Mouse (Mus musculus) thymus, postnatal 0 days (tissue): Measurements from ENCODE around the gene Phf3. TPM values are rescaled to one million over a fixed set of nuclear protein-coding genes. Genes with fewer than 3 reads are reported as not detected.
"Not testable (repeated sequence)": the region's sequence is repeated elsewhere in the genome, so short reads cannot be mapped to it uniquely, and the experiment has no call there.

ENCODE experiments used
- DNase-seq: peaks from one replicate; pipeline ENCODE4 v3.0.0-alpha.2; 2015; ENCODE audit warnings: low spot score
- polyA plus RNA-seq: library from polyadenylated mRNA; unstranded; fragments of >200 nt; fragmentation: Nextera tagmentation; extraction: Ambion mirVana; gene quantifications from 2 replicates; pipeline ENCODE4 v1.2.1, GENCODE M21; 2015

The Phf3 gene
- polyA plus RNA-seq, 1 experiment from 2014 or later, result 38.2 TPM

GRCm38 (mm10) chr1:30772851-30773250 is 100.9 kb downstream of the Phf3 start:
- DNase-seq, result no peak

DNA sequence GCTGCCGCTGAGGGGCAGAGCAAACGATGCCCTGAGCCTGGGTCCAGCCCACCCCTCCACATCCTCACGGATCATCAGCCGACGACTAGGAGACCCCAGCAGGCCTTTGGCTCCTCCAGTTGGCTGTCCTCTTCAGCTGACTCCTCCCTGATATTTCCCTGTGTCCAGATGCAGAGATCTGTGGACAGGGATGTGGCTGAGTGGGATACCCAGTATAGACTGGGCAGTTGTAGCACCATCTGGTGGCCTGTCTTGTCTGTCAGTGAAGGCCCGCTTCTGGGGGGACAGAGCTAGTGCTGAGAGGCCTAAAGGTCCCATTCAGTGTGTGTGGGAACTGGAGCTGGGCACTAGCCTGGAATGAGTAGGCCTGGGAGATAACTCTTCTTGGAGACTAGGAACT is 101.9 kb downstream of the Phf3 start:
- no peak for DNase-seq

DNA sequence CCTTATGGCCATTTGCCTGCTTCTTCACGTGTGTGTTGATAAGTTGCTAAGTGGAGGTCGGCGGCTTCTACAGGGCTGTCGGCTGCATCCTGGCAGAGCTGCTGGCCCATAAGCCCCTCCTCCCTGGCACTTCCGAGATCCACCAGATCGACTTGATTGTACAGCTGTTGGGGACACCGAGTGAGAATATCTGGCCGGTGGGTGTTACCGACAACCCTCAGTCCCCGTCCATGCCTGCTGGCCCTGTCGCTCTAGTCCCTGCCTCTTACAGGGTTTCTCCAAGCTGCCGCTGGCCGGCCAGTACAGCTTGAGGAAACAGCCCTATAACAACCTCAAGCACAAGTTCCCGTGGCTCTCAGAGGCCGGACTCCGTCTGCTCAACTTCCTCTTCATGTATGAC is 103.1 kb downstream of the Phf3 start:
- DNase-seq, result not testable (repeated sequence)

DNA sequence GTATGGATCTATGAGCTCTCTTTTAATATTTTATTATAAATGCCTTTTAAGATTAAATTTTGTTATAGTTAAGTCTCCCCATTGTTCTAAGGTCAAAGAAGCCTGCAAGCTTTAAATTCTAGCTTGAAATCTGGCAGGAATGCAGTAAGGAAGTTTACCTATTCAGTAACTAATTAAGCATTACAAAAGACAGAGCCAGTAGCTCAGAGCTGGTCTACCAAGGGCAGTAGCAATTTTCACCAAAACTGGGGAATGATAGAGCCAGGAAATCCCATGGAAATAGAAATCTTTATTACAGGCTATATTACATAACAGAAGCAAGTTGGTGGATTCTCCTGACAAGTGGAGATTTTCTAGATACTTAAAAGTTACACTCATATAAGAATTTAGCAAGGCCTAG is 116.9 kb downstream of the Phf3 start:
- no peak for DNase-seq

DNA sequence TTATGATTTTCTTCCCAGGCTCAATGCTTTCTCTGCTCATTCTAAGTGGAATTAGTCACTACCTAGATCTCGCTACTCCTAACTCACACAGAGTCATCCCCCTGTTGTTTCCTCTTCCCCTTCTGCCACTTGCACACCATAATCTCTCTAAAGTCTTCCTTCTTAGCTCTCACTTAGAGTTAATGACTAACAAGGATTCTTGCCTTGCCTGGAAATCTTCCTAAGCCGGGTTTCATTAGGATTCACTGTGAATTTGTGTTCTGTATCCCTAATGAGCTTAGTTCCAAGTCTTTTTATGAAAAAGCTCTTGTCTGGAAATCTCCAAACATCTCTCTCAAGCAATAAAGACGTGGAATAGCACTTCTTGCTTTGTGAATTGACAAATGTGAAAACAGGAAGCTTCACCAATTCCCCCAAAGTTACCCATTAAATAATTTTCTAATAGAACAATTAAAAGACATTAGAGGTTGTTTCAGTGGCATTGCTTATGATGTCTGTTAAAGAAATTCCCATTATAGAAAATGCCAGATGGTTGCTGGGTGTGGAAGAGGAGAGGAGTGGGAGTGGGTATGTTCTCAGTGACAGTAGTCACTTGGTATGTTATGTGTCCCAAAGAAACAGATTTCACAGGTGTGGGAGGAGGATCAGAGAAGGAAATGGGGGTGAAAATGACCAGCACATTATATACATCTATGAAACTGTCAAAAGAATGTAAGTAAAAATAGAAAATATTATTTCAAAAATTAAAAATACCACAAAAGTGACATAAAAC is 118.1 kb downstream of the Phf3 start:
- no peak for DNase-seq

Other genes with a start within 250 kb of the Phf3 start
- not detected in 2 replicates for gene AC153137.1, start 104.0 kb upstream of the Phf3 start, polyA plus RNA-seq